Mouse (Mus musculus) hindbrain, embryonic 15.5 days (tissue): ENCODE results near the gene Trpm8. TPM values are rescaled to one million over a fixed set of nuclear protein-coding genes. Genes with fewer than 3 reads are reported as not detected.
A peak's percentile ranks its signal among the peaks of the same experiment; 100 is the strongest.

Experiments
- ATAC-seq: fragments of 200-750 bp; cut with Nextera tagmentation; 2 replicates; pipeline ENCODE4 v1.8.0; 2017; ENCODE audit warnings: low read depth, moderate number of reproducible peaks, moderate TSS enrichment; ENCODE audit not compliant: low FRiP score
- H3K27ac ChIP-seq: fragments of 300-500 bp; sonication (generic); replicated peaks from 2 replicates; pipeline ENCODE4 v1.5.1; 2015; ENCODE audit warnings: mild to moderate bottlenecking, inconsistent platforms
- H3K27me3 ChIP-seq: fragments of 300-500 bp; sonication (generic); 2 replicates; pipeline ENCODE4 v1.6.1; 2015; ENCODE audit warnings: control low read depth, inconsistent platforms
- H3K36me3 ChIP-seq: fragments of 300-500 bp; sonication (generic); 2 replicates; pipeline ENCODE4 v1.6.1; 2015; ENCODE audit warnings: control low read depth, inconsistent platforms
- H3K4me1 ChIP-seq: fragments of 300-500 bp; sonication (generic); replicated peaks from 2 replicates; pipeline ENCODE4 v1.6.1; 2015; ENCODE audit warnings: control low read depth, inconsistent platforms
- H3K4me2 ChIP-seq: fragments of 300-500 bp; sonication (generic); 2 replicates; pipeline ENCODE4 v1.6.1; 2015; ENCODE audit warnings: moderate library complexity, mild to moderate bottlenecking, inconsistent platforms
- H3K4me3 ChIP-seq: fragments of 300-500 bp; sonication (generic); 2 replicates; pipeline ENCODE4 v1.5.1; 2015; ENCODE audit warnings: mild to moderate bottlenecking, inconsistent platforms
- H3K9ac ChIP-seq: fragments of 300-500 bp; sonication (generic); 2 replicates; pipeline ENCODE4 v1.6.1; 2015; ENCODE audit warnings: inconsistent platforms
- H3K9me3 ChIP-seq: fragments of 300-500 bp; sonication (generic); 2 replicates; pipeline ENCODE4 v1.6.1; 2016; ENCODE audit warnings: control low read depth, inconsistent platforms
- WGBS: fragments of 180-500 bp; shearing (Covaris S2); methylation state at CpG from one replicate; pipeline ENCODE4 v1.1.7; 2015; 5-methylcytosine and 5-hydroxymethylcytosine counted together
- polyA plus RNA-seq: library from polyadenylated mRNA; unstranded; fragments of >200 nt; fragmentation: Nextera tagmentation; extraction: Ambion mirVana; gene quantifications from 2 replicates; pipeline ENCODE4 v1.2.1, GENCODE M21; 2015

Trpm8 gene
- polyA plus RNA-seq = 0.06 and 0.08 TPM in 2 replicates

DNA sequence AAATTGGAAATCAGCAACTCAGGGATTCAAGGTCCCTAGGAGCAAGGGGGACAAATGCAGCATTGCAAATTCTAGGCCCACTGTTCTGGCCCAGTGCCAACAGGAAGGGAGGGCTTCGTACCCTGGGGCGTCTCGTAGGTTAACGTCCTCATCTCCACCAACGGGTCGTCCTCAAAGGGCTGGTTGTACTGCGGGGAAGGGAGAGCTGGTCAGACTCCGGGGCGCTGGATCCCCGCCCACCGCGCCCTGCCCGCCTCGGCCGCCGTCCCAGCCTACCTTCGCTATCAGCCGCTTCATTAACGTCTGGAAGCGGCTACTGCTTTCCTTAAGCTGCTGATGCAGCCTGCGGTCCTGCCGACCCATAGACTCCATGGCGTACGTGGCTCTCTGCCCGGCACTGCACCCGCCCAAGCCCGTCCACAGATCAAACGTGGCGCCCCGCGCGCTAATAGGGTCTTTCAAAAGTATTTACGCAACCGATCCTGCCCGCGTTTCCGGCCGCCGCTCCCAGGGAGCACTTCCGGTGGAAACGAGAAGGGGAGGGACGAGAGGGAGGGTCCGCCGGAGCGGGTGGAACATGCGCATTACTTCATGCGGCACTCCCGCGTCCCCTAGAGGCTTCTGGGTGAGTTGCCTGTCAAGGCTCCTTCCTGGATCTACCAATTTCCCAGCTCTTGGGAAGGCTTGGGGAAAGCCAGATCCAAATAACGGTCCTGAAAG lies at the start of gene Trpm8, which contains the start of gene Hjurp:
Trpm8 (plus strand) TSS at position 564 of the 720 bp plus-strand sequence.
Hjurp (minus strand) TSS at position 536 of the 720 bp plus-strand sequence.
- H3K27me3 ChIP-seq = no peaks in the 10 kb centered on the region
- 0 out of 2 replicates have a peak, but pooled peaks cover 14% of the 10 kb centered on the region for H3K36me3 ChIP-seq
- peaks cover 21% of the 10 kb centered on the region for H3K4me1 ChIP-seq
- peak within 1 kb of the TSS; percentile 57 for H3K27ac ChIP-seq
- WGBS = under 1% methylated on average over 50 of the region's 50 CpGs
- ATAC-seq = peak; percentile 97
- H3K4me2 ChIP-seq = peak within 1 kb of the TSS; percentile 56
- peak within 1 kb of the TSS; percentile 52 for H3K9ac ChIP-seq
- peak within 1 kb of the TSS; percentile 42 for H3K4me3 ChIP-seq
- peaks cover 4% of the 10 kb centered on the region; the same call in 1 of the 2 replicates for H3K9me3 ChIP-seq

DNA sequence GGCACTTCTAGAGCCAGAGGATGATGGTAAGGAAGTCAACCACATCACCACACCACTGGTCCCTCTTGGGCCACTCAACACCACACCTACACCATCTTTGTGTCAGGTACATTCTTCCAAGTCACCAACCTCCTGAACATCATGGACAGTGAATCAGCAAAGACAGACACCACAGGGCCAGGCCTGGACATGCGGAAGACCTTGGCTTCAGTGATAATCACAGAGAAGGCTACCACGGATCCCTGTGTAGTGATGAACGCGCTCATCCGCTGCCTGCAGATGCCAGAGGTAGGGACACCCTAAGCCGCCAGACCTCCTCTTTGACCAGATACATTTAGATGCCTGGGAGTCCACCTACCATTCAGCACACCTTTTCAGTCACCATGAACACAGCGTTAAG lies 49.3 kb upstream of the Trpm8 start:
- Histone ChIP-seq H3K36me3 (no peaks in the 10 kb centered on the region), H3K27me3 (no peaks in the 10 kb centered on the region), H3K9ac (no peak overlapping the region), H3K4me1 (no peaks in the 10 kb centered on the region), H3K27ac (no peak overlapping the region), H3K4me2 (no peak overlapping the region), H3K9me3 (peaks cover 79% of the 10 kb centered on the region), H3K4me3 (no peak overlapping the region)
- no peak for ATAC-seq
- 72% methylated on average over 7 of the region's 7 CpGs for WGBS

- Histone ChIP-seq H3K36me3 (no peaks in the 10 kb centered on the region), H3K4me2 (no peak overlapping the region), H3K9me3 (peaks cover 93% of the 10 kb centered on the region), H3K27me3 (no peaks in the 10 kb centered on the region), H3K4me1 (no peaks in the 10 kb centered on the region), H3K9ac (no peak overlapping the region), H3K4me3 (no peak overlapping the region), H3K27ac (no peak overlapping the region)
- ATAC-seq = no peak
- 83% methylated on average over 3 of the region's 3 CpGs for WGBS
Measured at GRCm38 (mm10) chr1:88229566-88229965, 47.9 kb upstream of the Trpm8 start.

DNA sequence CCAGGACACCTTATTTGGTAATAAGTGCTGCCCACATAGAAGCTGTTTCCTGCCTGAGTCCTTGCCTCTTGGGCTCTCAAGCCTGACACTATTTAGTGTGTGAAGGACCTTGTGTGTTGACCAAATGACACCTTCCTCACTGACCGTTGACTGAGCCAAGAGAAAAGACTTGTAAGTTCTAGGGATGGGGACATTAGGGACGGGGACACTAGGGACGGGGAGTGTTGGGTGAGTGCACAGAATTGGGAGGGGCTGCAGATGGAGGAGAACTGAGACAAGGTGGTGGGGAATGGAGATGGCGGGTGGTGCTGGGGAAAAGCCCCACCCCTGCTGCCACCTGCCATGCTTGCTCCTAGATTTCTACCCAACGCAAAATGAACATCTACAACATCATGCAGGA lies 47.5 kb upstream of the Trpm8 start:
- Histone ChIP-seq H3K9me3 (peaks cover 97% of the 10 kb centered on the region), H3K9ac (no peak overlapping the region), H3K4me2 (no peak overlapping the region), H3K4me3 (no peak overlapping the region), H3K4me1 (no peaks in the 10 kb centered on the region), H3K27ac (no peak overlapping the region), H3K27me3 (no peaks in the 10 kb centered on the region), H3K36me3 (no peaks in the 10 kb centered on the region)
- WGBS = 87% methylated on average over 5 of the region's 5 CpGs
- ATAC-seq = no peak

DNA sequence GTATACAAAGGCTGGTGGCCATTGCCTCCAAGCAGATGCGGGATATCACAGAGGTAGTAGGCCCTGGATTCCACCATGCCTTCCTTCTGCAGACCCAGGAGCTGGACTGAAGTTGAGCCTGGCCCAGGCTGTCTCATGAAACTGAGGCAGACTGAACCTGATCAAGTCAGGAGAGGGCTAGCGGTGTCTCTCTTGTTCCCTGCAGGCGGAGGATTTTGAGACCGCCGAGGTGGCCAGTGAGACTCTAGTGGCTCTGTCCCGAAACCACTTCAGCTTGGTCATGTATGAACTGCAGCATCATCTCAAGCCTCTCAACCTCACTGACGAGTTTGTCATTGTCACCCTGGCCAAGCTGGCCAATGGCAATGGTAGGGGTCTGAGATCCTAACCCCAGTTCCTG lies 47.0 kb upstream of the Trpm8 start:
- 0 out of 2 replicates have a peak, but pooled peaks have one; percentile 2 for ATAC-seq
- Histone ChIP-seq H3K9ac (no peak overlapping the region), H3K27me3 (no peaks in the 10 kb centered on the region), H3K9me3 (peaks cover 99% of the 10 kb centered on the region), H3K4me2 (no peak overlapping the region), H3K4me1 (no peaks in the 10 kb centered on the region), H3K4me3 (no peak overlapping the region), H3K27ac (no peak overlapping the region), H3K36me3 (no peaks in the 10 kb centered on the region)
- 73% methylated on average over 7 of the region's 7 CpGs for WGBS

- Histone ChIP-seq H3K4me2 (no peak overlapping the region), H3K4me1 (no peaks in the 10 kb centered on the region), H3K27ac (no peak overlapping the region), H3K9ac (no peak overlapping the region), H3K27me3 (no peaks in the 10 kb centered on the region), H3K9me3 (peaks cover 99% of the 10 kb centered on the region), H3K36me3 (no peaks in the 10 kb centered on the region), H3K4me3 (no peak overlapping the region)
- 77% methylated on average over 6 of the region's 6 CpGs for WGBS
- ATAC-seq = no peak
Measured at GRCm38 (mm10) chr1:88230981-88231802, 46.3 kb upstream of the Trpm8 start.

DNA sequence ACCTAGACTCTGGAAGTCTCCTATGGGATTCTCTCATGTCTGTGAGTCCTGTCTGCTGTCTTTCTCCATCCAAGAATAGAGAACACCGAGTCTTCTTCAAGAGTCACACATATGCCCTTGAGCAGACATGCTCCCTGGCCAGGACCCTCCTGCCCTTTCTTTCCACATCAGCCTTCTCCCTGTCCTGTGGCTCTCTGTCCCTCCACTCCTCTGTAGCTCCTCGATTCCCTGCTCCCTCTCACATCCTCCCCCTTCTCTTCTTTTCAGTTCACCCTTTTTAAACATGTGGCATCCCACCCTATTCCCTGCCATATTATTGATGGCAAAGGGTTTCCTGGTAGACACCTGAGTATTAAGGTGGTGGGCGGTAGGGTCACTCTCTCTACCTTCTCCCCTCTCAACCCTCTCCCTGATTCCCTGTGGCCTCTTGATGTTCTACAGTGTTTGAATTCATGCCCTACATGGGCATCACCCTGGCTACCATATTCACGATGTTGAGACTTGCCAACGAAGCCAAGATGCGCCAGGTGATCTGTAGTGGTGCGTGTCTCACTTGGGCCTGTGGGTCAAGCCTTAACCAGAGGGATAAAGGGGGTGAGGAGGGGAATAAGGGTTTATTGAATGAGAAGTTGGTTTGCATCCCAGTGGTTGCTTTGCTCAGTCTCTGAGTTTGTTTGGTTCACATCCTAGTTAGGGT lies 45.5 kb upstream of the Trpm8 start:
- Histone ChIP-seq H3K36me3 (no peaks in the 10 kb centered on the region), H3K9ac (no peak overlapping the region), H3K27me3 (no peaks in the 10 kb centered on the region), H3K9me3 (peaks cover 96% of the 10 kb centered on the region), H3K4me1 (no peaks in the 10 kb centered on the region), H3K4me2 (no peak overlapping the region), H3K4me3 (no peak overlapping the region), H3K27ac (no peak overlapping the region)
- no peak for ATAC-seq
- 67% methylated on average over 7 of the region's 7 CpGs for WGBS

DNA sequence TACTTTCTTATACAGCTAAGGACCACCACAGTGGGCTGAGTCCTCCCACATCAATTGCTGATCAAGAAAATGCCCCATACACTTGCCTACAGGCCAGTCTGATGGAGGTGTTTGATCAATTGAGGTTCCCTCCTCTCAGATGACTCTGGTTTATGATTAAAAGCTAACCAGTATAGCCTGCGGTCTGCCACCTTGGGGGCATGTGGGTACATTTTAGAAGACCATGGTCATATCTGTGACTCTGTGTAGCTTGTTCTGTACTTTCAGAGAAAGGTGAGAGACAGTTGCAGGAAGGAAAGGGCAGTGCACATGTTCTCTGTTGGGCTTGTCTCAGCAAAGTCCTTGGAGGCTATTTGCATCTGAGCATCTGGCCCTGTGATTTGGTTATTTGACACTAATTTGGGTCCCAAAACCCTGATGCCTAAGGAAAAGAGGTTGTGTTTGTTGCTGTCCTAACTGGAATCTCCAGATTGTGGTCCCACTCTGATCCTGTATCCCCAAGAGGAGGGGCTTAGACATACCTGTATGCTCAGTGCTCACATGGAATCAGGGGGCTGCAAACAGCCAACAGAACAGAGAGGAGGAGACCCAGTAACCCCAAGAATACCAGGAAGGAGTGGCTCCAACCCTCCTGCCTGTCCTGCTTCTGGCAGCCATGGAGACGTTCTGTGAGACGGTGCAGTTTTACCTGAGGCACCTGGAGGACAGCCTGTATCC lies 44.6 kb upstream of the Trpm8 start:
- no peaks in the 10 kb centered on the region for H3K4me1 ChIP-seq
- H3K9me3 ChIP-seq = peaks cover 95% of the 10 kb centered on the region
- H3K36me3 ChIP-seq = no peaks in the 10 kb centered on the region
- no peak overlapping the region for H3K27ac ChIP-seq
- H3K4me2 ChIP-seq = no peak overlapping the region
- no peaks in the 10 kb centered on the region for H3K27me3 ChIP-seq
- 55% methylated on average over 3 of the region's 3 CpGs for WGBS
- H3K9ac ChIP-seq = no peak overlapping the region
- no peak overlapping the region for H3K4me3 ChIP-seq
- ATAC-seq = no peak

DNA sequence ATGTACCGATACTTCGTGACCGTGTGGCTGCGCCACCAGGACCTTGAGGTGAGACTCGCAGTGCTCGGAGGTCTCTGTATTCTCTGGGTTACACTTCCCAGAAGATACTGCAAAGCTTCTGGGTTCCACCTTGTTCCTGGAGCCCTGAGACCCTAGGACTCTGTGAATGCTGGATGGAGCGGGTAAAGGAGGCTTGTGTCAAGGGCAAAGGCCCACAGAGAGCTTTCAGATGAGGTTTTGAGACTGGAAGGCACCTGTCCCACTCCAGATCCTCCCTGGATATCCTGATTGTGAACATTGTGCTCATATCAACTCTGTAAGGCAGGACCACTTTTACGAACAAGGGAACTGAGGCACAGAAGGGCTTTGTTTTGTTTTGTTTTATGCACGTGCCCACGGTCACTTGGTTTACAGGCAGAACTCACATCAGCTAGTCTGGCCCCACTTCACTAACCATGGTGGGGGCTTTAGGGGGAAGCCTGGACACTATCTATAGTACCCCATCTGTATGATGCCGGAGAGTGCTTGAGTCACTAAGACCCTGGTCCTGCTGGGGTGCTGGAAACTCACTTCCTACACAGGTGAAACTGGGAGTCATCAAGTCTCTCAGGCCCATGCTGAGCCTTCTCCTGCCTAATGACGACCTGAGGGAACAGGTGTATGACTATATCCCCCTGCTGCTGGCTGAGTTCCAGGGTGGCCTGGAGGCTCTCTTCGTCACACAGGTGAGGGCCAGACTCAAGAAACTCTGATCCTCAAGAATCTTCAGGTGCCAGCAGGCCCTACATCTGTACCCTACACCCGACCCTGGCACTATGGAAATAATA lies 43.8 kb upstream of the Trpm8 start:
- Histone ChIP-seq H3K4me2 (no peak overlapping the region), H3K4me1 (no peaks in the 10 kb centered on the region), H3K9ac (no peak overlapping the region), H3K9me3 (peaks cover 95% of the 10 kb centered on the region), H3K36me3 (no peaks in the 10 kb centered on the region), H3K27ac (no peak overlapping the region), H3K27me3 (no peaks in the 10 kb centered on the region), H3K4me3 (no peak overlapping the region)
- WGBS = 68% methylated on average over 14 of the region's 14 CpGs
- ATAC-seq = 0 out of 2 replicates have a peak, but pooled peaks have one; percentile 2

GRCm38 (mm10) chr1:88234248-88234610 lies 43.2 kb upstream of the Trpm8 start:
- ATAC-seq = no peak
- Histone ChIP-seq H3K4me2 (no peak overlapping the region), H3K9ac (no peak overlapping the region), H3K9me3 (peaks cover 95% of the 10 kb centered on the region), H3K4me3 (no peak overlapping the region), H3K27ac (no peak overlapping the region), H3K27me3 (no peaks in the 10 kb centered on the region), H3K36me3 (no peaks in the 10 kb centered on the region), H3K4me1 (no peaks in the 10 kb centered on the region)
- 61% methylated on average over 4 of the region's 4 CpGs for WGBS

DNA sequence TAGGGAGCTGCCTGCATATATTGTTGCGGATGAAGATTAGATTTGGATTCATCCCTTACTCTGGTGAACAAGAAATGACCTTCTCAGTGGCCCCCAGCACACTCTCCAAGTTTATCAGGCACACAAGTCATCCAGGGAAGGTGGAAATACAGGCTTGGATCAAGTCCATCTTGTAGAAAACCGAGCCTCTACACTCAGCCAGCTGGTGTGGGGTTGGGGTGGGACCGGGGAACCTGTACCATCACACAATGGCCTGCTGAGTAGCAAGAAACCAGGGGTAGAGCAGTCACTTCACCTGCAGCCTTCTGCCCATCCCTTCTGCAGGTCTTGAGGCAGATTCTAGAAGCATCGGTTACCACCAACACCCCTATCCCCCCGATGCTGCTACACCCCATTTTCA lies 42.8 kb upstream of the Trpm8 start:
- Histone ChIP-seq H3K27me3 (no peaks in the 10 kb centered on the region), H3K4me2 (no peak overlapping the region), H3K9ac (no peak overlapping the region), H3K36me3 (no peaks in the 10 kb centered on the region), H3K27ac (no peak overlapping the region), H3K4me3 (no peak overlapping the region), H3K4me1 (no peaks in the 10 kb centered on the region), H3K9me3 (peaks cover 95% of the 10 kb centered on the region)
- 50% methylated on average over 5 of the region's 5 CpGs for WGBS
- ATAC-seq = no peak
